Mouse (Mus musculus): ENCODE data around the gene Sympk.

DNA sequence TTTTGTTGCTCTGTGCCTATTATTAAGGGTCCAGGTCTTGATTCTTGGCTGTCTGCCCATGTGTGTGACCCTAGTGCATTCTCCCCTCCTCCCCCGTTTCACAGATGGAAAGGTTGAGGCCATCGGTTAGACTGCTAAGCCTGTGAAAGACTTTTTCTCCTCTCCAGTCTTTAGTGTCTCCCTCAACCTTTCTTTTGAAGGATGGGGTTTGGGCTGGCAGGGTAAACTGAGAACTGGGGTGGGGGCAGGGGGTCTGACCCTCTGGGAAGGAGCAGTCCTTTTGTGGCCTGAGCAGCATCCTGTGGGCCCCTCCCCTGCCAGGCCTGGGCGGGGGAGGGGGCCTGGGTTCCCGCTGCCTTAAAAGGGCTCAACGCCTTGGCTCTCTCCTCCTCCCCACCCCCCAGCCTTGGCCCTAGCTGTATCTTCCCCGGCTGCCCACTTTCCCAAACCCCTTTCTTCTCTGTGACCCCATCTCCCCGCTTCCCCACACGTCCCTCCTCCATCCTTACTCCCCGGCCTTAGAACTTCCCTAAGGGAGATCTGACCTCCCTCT, 60.8 kb downstream of the Sympk start:
- TF ChIP-seq MYOD1 (IDR thresholded peaks at IDR 0.05; ENCODE audit: control insufficient read depth in 1 of 3, insufficient read length in 2 of 3, low read depth in 2 of 3) (no peak), POLR2A (IDR thresholded peaks at IDR 0.05; ENCODE audit: insufficient read length, low read depth) (no peak), REST (IDR thresholded peaks at IDR 0.05; ENCODE audit: insufficient read depth, insufficient read length) (no peak), CEBPB (IDR thresholded peaks at IDR 0.05; ENCODE audit: insufficient read depth, poor library complexity, severe bottlenecking) (no peak), MAX (IDR thresholded peaks at IDR 0.05; ENCODE audit: low read depth) (no peak), TCF12 (IDR thresholded peaks at IDR 0.05; ENCODE audit: insufficient read depth, poor library complexity, severe bottlenecking) (no peak), MYOG (IDR thresholded peaks at IDR 0.05; ENCODE audit: control insufficient read depth in 1 of 3, insufficient read depth in 1 of 3, insufficient read length in 2 of 3, low read depth in 2 of 3) (no peak), E2F4 (IDR thresholded peaks at IDR 0.05; ENCODE audit: insufficient read depth) (no peak), POLR2AphosphoS2 (IDR thresholded peaks at IDR 0.05; ENCODE audit: insufficient read length, low read depth) (peak; percentile 63), USF1 (IDR thresholded peaks at IDR 0.05; ENCODE audit: low read depth) (no peak), SRF (IDR thresholded peaks at IDR 0.05; ENCODE audit: control insufficient read depth, insufficient read length, low read depth) (peak; percentile 69)
